In genomic region chr3:85970742-85971598, GRCm38 (mm10) we compare ENCODE assay signal across 8 mouse cellular contexts. TPM values are rescaled to one million over a fixed set of nuclear protein-coding genes. Genes with fewer than 3 reads are reported as not detected.
A peak's percentile ranks its signal among the peaks of the same experiment; 100 is the strongest.
DNase-seq lines count a peak whose midpoint lies in the region; ATAC-seq and TF ChIP-seq lines count a peak whose summit lies in the region.

Sh3d19 (plus strand) TSS chr3:85971109.

- in situ Hi-C loops in ES-E14 (cut with MboI; ENCODE audit: low sequenced_read_pairs in 2 of 2, unreplicated experiment in 2 of 2): no loop called here

- DNase-seq in ES-E14 (ENCODE audit: low read depth, low spot score): no peak
- DNase-seq in cerebellum, adult 11-12 months: peak; percentile 71
- peak; percentile 88 to 92 for DNase-seq in kidney, postnatal 36 days
- DNase-seq in liver, embryonic 14.5 days (ENCODE audit: low read depth in 3 of 3, low spot score in 3 of 3): peak in 1 of 3 experiments; percentile 36
- DNase-seq in urinary bladder, adult 18-20 months (ENCODE audit: low spot score in 2 of 2): peak; percentile 72 to 86

- no peak for TF ChIP-seq EP300 in liver, embryonic 14.5 days (IDR thresholded peaks at IDR 0.05; ENCODE audit: low read depth)

- peaks cover 2% of the 10 kb centered on the region in 2 experiments; a peak in 3 of 4 replicates for H3K4me1 ChIP-seq in ES-E14 (ENCODE audit: control insufficient read depth in 2 of 2, insufficient read depth in 2 of 2, low read length in 2 of 2, poor library complexity in 1 of 2)
- H3K4me1 ChIP-seq in forebrain, embryonic 15.5 days: peaks cover 12% of the 10 kb centered on the region
- H3K4me1 ChIP-seq in heart, embryonic 16.5 days (ENCODE audit: control insufficient read depth, insufficient read depth, low read length): peaks cover 11% of the 10 kb centered on the region
- peaks cover 0 to 6% of the 10 kb centered on the region in 2 experiments; a peak in 3 of 4 replicates for H3K4me1 ChIP-seq in liver, embryonic 14.5 days (replicated peaks; ENCODE audit: control insufficient read depth in 2 of 2, insufficient read depth in 2 of 2, low read length in 1 of 2)
- peaks cover 7% of the 10 kb centered on the region; the same call in 1 of the 2 replicates for H3K4me1 ChIP-seq in neural tube, embryonic 12.5 days

- TF ChIP-seq CTCF in liver, embryonic 14.5 days (IDR thresholded peaks at IDR 0.05; ENCODE audit: low read depth): no peak

- H3K9ac ChIP-seq in ES-E14 (ENCODE audit: insufficient read depth, low read depth, low read length, poor library complexity, severe bottlenecking): peak within 1 kb of the TSS; percentile 92
- H3K9ac ChIP-seq in forebrain, embryonic 15.5 days (replicated peaks): peak within 1 kb of the TSS; percentile 82
- H3K9ac ChIP-seq in heart, embryonic 16.5 days (ENCODE audit: low read length): peak within 1 kb of the TSS; percentile 89
- H3K9ac ChIP-seq in liver, embryonic 14.5 days (replicated peaks): peak within 1 kb of the TSS; percentile 61
- H3K9ac ChIP-seq in neural tube, embryonic 12.5 days: peak within 1 kb of the TSS; percentile 86

- ATAC-seq in forebrain, embryonic 15.5 days (replicated peaks): peak; percentile 90
- peak; percentile 93 for ATAC-seq in heart, embryonic 16.5 days (replicated peaks; ENCODE audit: extremely low read depth, insufficient read depth, low FRiP score)
- peak; percentile 84 for ATAC-seq in liver, embryonic 14.5 days (ENCODE audit: insufficient read depth)
- peak; percentile 91 for ATAC-seq in neural tube, embryonic 12.5 days (ENCODE audit: low FRiP score, low read depth)

- H3K36me3 ChIP-seq in ES-E14 (ENCODE audit: control insufficient read depth, insufficient read depth, low read length, poor library complexity, severe bottlenecking): no peaks in the 10 kb centered on the region
- no peaks in the 10 kb centered on the region for H3K36me3 ChIP-seq in forebrain, embryonic 15.5 days
- no peaks in the 10 kb centered on the region for H3K36me3 ChIP-seq in heart, embryonic 16.5 days (ENCODE audit: control insufficient read depth, insufficient read depth)
- H3K36me3 ChIP-seq in liver, embryonic 14.5 days (replicated peaks; ENCODE audit: control insufficient read depth, insufficient read depth, low read depth): no peaks in the 10 kb centered on the region
- H3K36me3 ChIP-seq in neural tube, embryonic 12.5 days: no peaks in the 10 kb centered on the region

- no peaks in the 10 kb centered on the region for H3K27me3 ChIP-seq in forebrain, embryonic 15.5 days
- no peaks in the 10 kb centered on the region for H3K27me3 ChIP-seq in heart, embryonic 16.5 days (ENCODE audit: control insufficient read depth, insufficient read depth, low read length)
- H3K27me3 ChIP-seq in liver, embryonic 14.5 days (ENCODE audit: control insufficient read depth, insufficient read depth, low read length): no peaks in the 10 kb centered on the region
- no peaks in the 10 kb centered on the region for H3K27me3 ChIP-seq in neural tube, embryonic 12.5 days (replicated peaks)

- peak within 1 kb of the TSS; percentile 84 to 97 for H3K4me3 ChIP-seq in ES-E14 (ENCODE audit: insufficient read depth in 1 of 2, low read depth in 1 of 2, low read length in 2 of 2, poor library complexity in 1 of 2, severe bottlenecking in 1 of 2)
- peak within 1 kb of the TSS; percentile 75 for H3K4me3 ChIP-seq in forebrain, embryonic 15.5 days
- H3K4me3 ChIP-seq in heart, embryonic 16.5 days (ENCODE audit: low read length): peak within 1 kb of the TSS; percentile 88
- H3K4me3 ChIP-seq in liver, embryonic 14.5 days (ENCODE audit: insufficient read depth in 1 of 2, low read depth in 2 of 2, low read length in 2 of 2): peak within 1 kb of the TSS; percentile 61 to 72
- peak within 1 kb of the TSS; percentile 70 for H3K4me3 ChIP-seq in neural tube, embryonic 12.5 days

- no peaks in the 10 kb centered on the region for H3K9me3 ChIP-seq in ES-E14 (ENCODE audit: control insufficient read depth, insufficient read depth, low read depth, low read length)
- H3K9me3 ChIP-seq in forebrain, embryonic 15.5 days: no peaks in the 10 kb centered on the region
- H3K9me3 ChIP-seq in heart, embryonic 16.5 days (replicated peaks; ENCODE audit: control insufficient read depth, low read length): no peaks in the 10 kb centered on the region
- no peaks in the 10 kb centered on the region for H3K9me3 ChIP-seq in liver, embryonic 14.5 days (ENCODE audit: control insufficient read depth, low read length)
- H3K9me3 ChIP-seq in neural tube, embryonic 12.5 days: no peaks in the 10 kb centered on the region

- peak within 1 kb of the TSS; percentile 58 for H3K27ac ChIP-seq in ES-E14 (ENCODE audit: insufficient read depth, low read depth, low read length, poor library complexity, severe bottlenecking)
- H3K27ac ChIP-seq in forebrain, embryonic 15.5 days (replicated peaks): peak within 1 kb of the TSS; percentile 45
- H3K27ac ChIP-seq in heart, embryonic 16.5 days (ENCODE audit: low read length): peak within 1 kb of the TSS; percentile 64
- H3K27ac ChIP-seq in liver, embryonic 14.5 days: no peak within 1 kb of the TSS
- H3K27ac ChIP-seq in neural tube, embryonic 12.5 days: no peak within 1 kb of the TSS

- peak within 1 kb of the TSS; percentile 79 for H3K4me2 ChIP-seq in forebrain, embryonic 15.5 days (replicated peaks)
- peak within 1 kb of the TSS; percentile 77 for H3K4me2 ChIP-seq in heart, embryonic 16.5 days (ENCODE audit: low read depth, low read length)
- H3K4me2 ChIP-seq in liver, embryonic 14.5 days (ENCODE audit: low read depth): peak within 1 kb of the TSS; percentile 91
- H3K4me2 ChIP-seq in neural tube, embryonic 12.5 days (replicated peaks): peak within 1 kb of the TSS; percentile 89

- under 1% methylated on average over 68 of the region's 73 CpGs for WGBS in forebrain, embryonic 15.5 days
- WGBS in heart, embryonic 16.5 days: 1% methylated on average over 55 of the region's 73 CpGs
- WGBS in liver, embryonic 14.5 days (ENCODE audit: insufficient replicate concordance): 1% methylated on average over 64 of the region's 73 CpGs
- under 1% methylated on average over 44 of the region's 73 CpGs for WGBS in neural tube, embryonic 12.5 days

TF ChIP-seq in ES-E14, 5 proteins besides CTCF, POLR2A, EP300 and RAD21:
- TF ChIP-seq ZNF384 (IDR thresholded peaks at IDR 0.05; ENCODE audit: low read depth, low read length) (no peak), HCFC1 (IDR thresholded peaks at IDR 0.05; ENCODE audit: borderline replicate concordance, insufficient read depth, low read length) (no peak), MAFK (IDR thresholded peaks at IDR 0.05; ENCODE audit: insufficient read depth, low read depth, low read length) (no peak), CHD2 (IDR thresholded peaks at IDR 0.05; ENCODE audit: low read depth, low read length) (no peak), ZC3H11A (IDR thresholded peaks at IDR 0.05; ENCODE audit: borderline replicate concordance, low read depth, low read length) (no peak)

RNA-seq across cellular contexts. Expression of gene Sh3d19, which starts in this region (rescaled TPM):
- 13.2 and 22.3 TPM in 2 replicates for total RNA-seq in ES-E14 (2012; rRNA removed)
- polyA plus RNA-seq in forebrain, embryonic 15.5 days (2015; fragmentation: Nextera tagmentation; extraction: Ambion mirVana): 8.7 and 9.6 TPM in 2 replicates
- 11.3 and 13.8 TPM in 2 replicates for polyA plus RNA-seq in heart, embryonic 16.5 days (2015; fragmentation: Nextera tagmentation; extraction: Ambion mirVana)
- polyA plus RNA-seq in liver, embryonic 14.5 days (2012; rRNA removed): 4.2 and 6.3 TPM in 2 replicates
- polyA plus RNA-seq in liver, embryonic 14.5 days (2014; fragmentation: Nextera tagmentation; extraction: Ambion mirVana): 5.5 and 7.4 TPM in 2 replicates
- polyA plus RNA-seq in neural tube, embryonic 12.5 days (2016; fragmentation: Nextera tagmentation; extraction: Ambion mirVana): 10.9 and 11.4 TPM in 2 replicates

Comparison
In these comparisons a context has a peak if more than half of its experiments do, and no peak if none do; other contexts are left out.
1. H3K27ac ChIP-seq: peak in ES-E14 (single experiment), forebrain, embryonic 15.5 days (single experiment) and heart, embryonic 16.5 days (single experiment); none in liver, embryonic 14.5 days (single experiment) and neural tube, embryonic 12.5 days (single experiment).
2. Peak in every context shown above with its lines, with median percentiles within 50 percentile points of each other: H3K4me3 ChIP-seq, H3K9ac ChIP-seq, ATAC-seq and H3K4me2 ChIP-seq.